Mouse (Mus musculus) heart, adult 2 months (tissue): ENCODE data around the gene Rreb1.

ENCODE experiments used
- CTCF ChIP-seq: fragments of 200-600 bp; IDR thresholded peaks from 2 replicates; pipeline ENCODE4 v1.8.1; 2022; ENCODE audit warnings: antibody characterized with exemption, mild to moderate bottlenecking, moderate library complexity
- EP300 ChIP-seq: fragments of 200-500 bp; IDR thresholded peaks from 2 replicates; pipeline ENCODE4 v1.6.1; 2011; ENCODE audit warnings: low read depth, low read length, control low read depth; ENCODE audit not compliant: insufficient read depth
- POLR2A ChIP-seq: fragments of 200-500 bp; IDR thresholded peaks from 2 replicates; pipeline ENCODE4 v1.6.1; 2011; ENCODE audit warnings: mild to moderate bottlenecking, low read depth, low read length, control low read depth; ENCODE audit not compliant: insufficient read depth

- no peak for TF ChIP-seq POLR2A
- TF ChIP-seq CTCF: no peak
- TF ChIP-seq EP300: no peak
Observed at GRCm38 (mm10) chr13:37845156-37845555, 67.0 kb downstream of the Rreb1 start.
